ENCODE assay signal across 19 mouse cellular contexts in the genomic region with DNA sequence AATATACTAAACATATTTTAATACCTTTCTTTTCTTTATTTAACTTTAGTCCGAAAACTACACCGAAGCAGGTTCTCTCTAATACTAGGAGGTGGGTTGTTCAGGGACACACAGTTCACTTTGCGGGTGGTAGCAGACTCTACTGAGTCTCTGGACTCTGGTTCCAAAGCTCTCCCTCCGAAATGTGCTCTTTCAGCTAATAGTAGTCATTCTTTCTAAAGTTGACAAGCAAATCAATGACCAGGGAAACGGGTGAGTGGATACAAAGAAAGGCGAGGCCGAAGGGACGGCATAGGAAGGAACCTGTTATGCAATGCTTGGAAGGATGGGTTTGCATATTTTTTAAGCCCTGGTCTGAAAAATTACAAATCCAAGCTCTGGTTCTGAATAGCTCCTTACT. TPM values are rescaled to one million over a fixed set of nuclear protein-coding genes. Genes with fewer than 3 reads are reported as not detected.
DNase-seq lines count a peak whose midpoint lies in the region; ATAC-seq lines count a peak whose summit lies in the region.
"Had no signal": no experiment of that assay in that cellular context is flagged by ENCODE, and none has a peak within 500 bp of the region (broad histone marks: within the 10 kb centered on the region; RNA-seq: fewer than 3 reads in every experiment).

No protein-coding gene starts in this region.

- peaks cover 9% of the 10 kb centered on the region for H3K4me1 ChIP-seq in kidney, embryonic 16.5 days (ENCODE audit: insufficient read depth, low read length)
- H3K4me1 ChIP-seq in kidney, embryonic 15.5 days: peaks cover 35% of the 10 kb centered on the region; the same call in 1 of the 2 replicates
- H3K4me1 ChIP-seq: forebrain, embryonic 13.5 days; hindbrain, embryonic 12.5 days had no signal

- no peak overlapping the region for H3K4me2 ChIP-seq in kidney, embryonic 16.5 days (replicated peaks; ENCODE audit: low read depth, low read length)
- no peak overlapping the region for H3K4me2 ChIP-seq in kidney, embryonic 15.5 days
- H3K4me2 ChIP-seq: forebrain, embryonic 13.5 days; heart, embryonic 13.5 days; hindbrain, embryonic 12.5 days had no signal

- H3K36me3 ChIP-seq in kidney, embryonic 16.5 days (ENCODE audit: insufficient read depth, low read length): no peaks in the 10 kb centered on the region
- H3K36me3 ChIP-seq in kidney, embryonic 15.5 days: no peaks in the 10 kb centered on the region
- H3K36me3 ChIP-seq: embryonic facial prominence, embryonic 10.5 days; heart, embryonic 13.5 days; hindbrain, embryonic 12.5 days had no signal

- no peak overlapping the region for H3K4me3 ChIP-seq in kidney, embryonic 16.5 days (ENCODE audit: low read length)
- no peak overlapping the region for H3K4me3 ChIP-seq in kidney, embryonic 15.5 days (replicated peaks)
- H3K4me3 ChIP-seq: embryonic facial prominence, embryonic 10.5 days; forebrain, embryonic 13.5 days; gastrocnemius, adult 2 months; heart, embryonic 13.5 days; hindbrain, embryonic 12.5 days had no signal

- 76% methylated on average over 8 of the region's 8 CpGs for WGBS in kidney, embryonic 16.5 days
- 69% methylated on average over 8 of the region's 8 CpGs for WGBS in kidney, embryonic 15.5 days

- H3K9ac ChIP-seq in kidney, embryonic 16.5 days (replicated peaks; ENCODE audit: low read length): no peak overlapping the region
- no peak overlapping the region for H3K9ac ChIP-seq in kidney, embryonic 15.5 days
- H3K9ac ChIP-seq: forebrain, embryonic 13.5 days; forebrain, postnatal 0 days; heart, embryonic 13.5 days; hindbrain, embryonic 12.5 days had no signal

- no peak overlapping the region for H3K27ac ChIP-seq in kidney, embryonic 16.5 days (ENCODE audit: low read length)
- H3K27ac ChIP-seq in kidney, embryonic 15.5 days: peak overlapping the region; percentile 34; the same call in 1 of the 2 replicates
- H3K27ac ChIP-seq: embryonic facial prominence, embryonic 10.5 days; forebrain, embryonic 13.5 days; gastrocnemius, adult 2 months; heart, embryonic 13.5 days; hindbrain, embryonic 12.5 days had no signal

- no peaks in the 10 kb centered on the region for H3K27me3 ChIP-seq in kidney, embryonic 16.5 days (ENCODE audit: insufficient read depth, low read length)
- no peaks in the 10 kb centered on the region for H3K27me3 ChIP-seq in kidney, embryonic 15.5 days
- H3K27me3 ChIP-seq: forebrain, embryonic 13.5 days; heart, embryonic 13.5 days; hindbrain, embryonic 12.5 days had no signal

- peak; percentile 48 for DNase-seq in kidney, adult 18-20 months
- peak; percentile 71 for DNase-seq in kidney, postnatal 14 days
- no peak for DNase-seq in liver
- no peak for DNase-seq in right cerebral cortex, adult 2 months (ENCODE audit: low spot score in 2 of 2)
- DNase-seq: adrenal gland, adult 2 months; adrenal gland, postnatal 36 days; cerebellum, adult 2 months; cerebellum, postnatal 10 days; forebrain, postnatal 0 days; gastrocnemius, adult 2 months; gastrocnemius, postnatal 25 days; heart, postnatal 4 days had no signal

- ATAC-seq in kidney, embryonic 16.5 days (ENCODE audit: low FRiP score, low TSS enrichment): no peak
- no peak for ATAC-seq in kidney, embryonic 15.5 days (replicated peaks; ENCODE audit: low FRiP score)
- ATAC-seq: forebrain, embryonic 13.5 days; forebrain, postnatal 0 days had no signal

- H3K9me3 ChIP-seq in kidney, embryonic 16.5 days (ENCODE audit: low read length): no peaks in the 10 kb centered on the region; the same call in 1 of the 2 replicates
- H3K9me3 ChIP-seq in kidney, embryonic 15.5 days (replicated peaks): no peaks in the 10 kb centered on the region; the same call in 1 of the 2 replicates
- H3K9me3 ChIP-seq: embryonic facial prominence, embryonic 10.5 days; forebrain, embryonic 13.5 days; heart, embryonic 13.5 days; hindbrain, embryonic 12.5 days had no signal

RNA-seq across cellular contexts. Expression of a gene that starts 3.5 kb away (rescaled TPM):
- 0.67 and 0.71 TPM in 2 replicates for polyA plus RNA-seq in kidney, embryonic 16.5 days (2015; fragmentation: Nextera tagmentation; extraction: Ambion mirVana)
- polyA plus RNA-seq in kidney, embryonic 15.5 days (2015; fragmentation: Nextera tagmentation; extraction: Ambion mirVana): 0.19 and 0.42 TPM in 2 replicates
- polyA plus RNA-seq: embryonic facial prominence, embryonic 14.5 days; forebrain, embryonic 13.5 days had no signal

RNA-seq across cellular contexts. Expression of a gene that starts 10.7 kb away (rescaled TPM):
- polyA plus RNA-seq in kidney, embryonic 16.5 days (2015; fragmentation: Nextera tagmentation; extraction: Ambion mirVana): 54.3 and 60.6 TPM in 2 replicates
- polyA plus RNA-seq in kidney, embryonic 15.5 days (2015; fragmentation: Nextera tagmentation; extraction: Ambion mirVana): 65.6 TPM in 2 replicates

RNA-seq across cellular contexts. Expression of a gene that starts 58.8 kb away (rescaled TPM):
- 0.85 and 1.3 TPM in 2 replicates for polyA plus RNA-seq in kidney, embryonic 16.5 days (2015; fragmentation: Nextera tagmentation; extraction: Ambion mirVana)
- 0.86 and 1.2 TPM in 2 replicates for polyA plus RNA-seq in kidney, embryonic 15.5 days (2015; fragmentation: Nextera tagmentation; extraction: Ambion mirVana)

Comparison
In these comparisons a context has a peak if more than half of its experiments do, and no peak if none do; other contexts are left out.
1. DNase-seq: peak in kidney, adult 18-20 months (single experiment) and kidney, postnatal 14 days (single experiment); none in liver (single experiment) and right cerebral cortex, adult 2 months (0 of 2).